Mouse (Mus musculus) small intestine, adult 2 months (tissue): ENCODE data around the gene Ankrd31. TPM values are rescaled to one million over a fixed set of nuclear protein-coding genes. Genes with fewer than 3 reads are reported as not detected.

Source experiments
- H3K27ac ChIP-seq: fragments of 200-500 bp; 2 replicates; pipeline ENCODE4 v1.5.1; 2012; ENCODE audit warnings: low read depth, low read length, control low read depth, inconsistent platforms; ENCODE audit not compliant: insufficient read depth
- H3K27me3 ChIP-seq: fragments of 200-500 bp; 2 replicates; pipeline ENCODE4 v1.6.1; 2012; ENCODE audit warnings: mild to moderate bottlenecking, moderate library complexity, low read length, inconsistent platforms; ENCODE audit not compliant: control insufficient read depth, insufficient read depth
- H3K36me3 ChIP-seq: fragments of 200-500 bp; 2 replicates; pipeline ENCODE4 v1.6.1; 2012; ENCODE audit warnings: mild to moderate bottlenecking, low read length, control low read depth, inconsistent platforms; ENCODE audit not compliant: control insufficient read depth, insufficient read depth
- H3K4me1 ChIP-seq: fragments of 200-500 bp; 2 replicates; pipeline ENCODE4 v1.6.1; 2012; ENCODE audit warnings: low read length, inconsistent platforms, mixed read lengths; ENCODE audit not compliant: control insufficient read depth, insufficient read depth, insufficient read length
- H3K4me3 ChIP-seq: fragments of 200-500 bp; 2 replicates; pipeline ENCODE4 v1.5.1; 2012; ENCODE audit warnings: low read depth, mild to moderate bottlenecking, control low read depth, inconsistent platforms, low read length, moderate library complexity
- CTCF ChIP-seq: fragments of 200-500 bp; IDR thresholded peaks from 2 replicates; pipeline ENCODE4 v1.5.1; 2012; ENCODE audit warnings: low read depth, mild to moderate bottlenecking, control low read depth, inconsistent platforms, low read length, moderate library complexity, mixed read lengths; ENCODE audit not compliant: insufficient replicate concordance, insufficient read length; ENCODE audit errors: extremely low read depth
- POLR2A ChIP-seq: fragments of 200-500 bp; IDR thresholded peaks from 2 replicates; pipeline ENCODE4 v1.6.1; 2012; ENCODE audit warnings: low read depth, mild to moderate bottlenecking, control low read depth, inconsistent platforms, low read length, moderate library complexity
- WGBS: fragments of 180-500 bp; shearing (Covaris S2); methylation state at CpG from one replicate; pipeline ENCODE4 v1.1.7; 2018; 5-methylcytosine and 5-hydroxymethylcytosine counted together
- polyA plus RNA-seq: library from polyadenylated mRNA; depleted of rRNA; stranded (reverse); fragments of >200 nt; gene quantifications from 2 replicates; pipeline ENCODE4 v1.2.3, GENCODE M21; 2012

Ankrd31 gene
- polyA plus RNA-seq, 1 experiment = not detected

DNA sequence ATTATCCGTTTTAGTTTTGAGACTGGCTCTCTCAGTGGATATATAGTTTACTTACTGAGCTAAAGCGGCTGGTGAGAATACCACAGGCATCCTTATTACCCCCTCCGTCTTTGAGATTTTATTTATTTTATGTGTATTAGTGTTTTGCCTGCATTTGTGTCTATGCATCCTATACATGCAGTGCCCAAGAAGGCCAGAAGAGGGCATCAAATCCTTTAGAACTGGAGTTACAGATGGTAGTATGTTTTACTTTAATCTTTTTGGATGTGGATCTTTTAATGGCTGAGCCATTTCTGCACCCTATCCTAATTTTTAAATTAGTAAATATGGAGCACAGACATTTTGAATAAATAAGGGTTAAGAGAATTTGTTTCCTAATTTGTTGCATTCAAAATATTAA, 107.1 kb downstream of the Ankrd31 start:
- Histone ChIP-seq H3K27me3 (no peaks in the 10 kb centered on the region), H3K4me1 (no peaks in the 10 kb centered on the region), H3K36me3 (no peaks in the 10 kb centered on the region), H3K27ac (no peak overlapping the region), H3K4me3 (no peak overlapping the region)
- WGBS = 21% methylated on average over 3 of the region's 3 CpGs
- TF ChIP-seq POLR2A = no peak
- TF ChIP-seq CTCF = no peak

DNA sequence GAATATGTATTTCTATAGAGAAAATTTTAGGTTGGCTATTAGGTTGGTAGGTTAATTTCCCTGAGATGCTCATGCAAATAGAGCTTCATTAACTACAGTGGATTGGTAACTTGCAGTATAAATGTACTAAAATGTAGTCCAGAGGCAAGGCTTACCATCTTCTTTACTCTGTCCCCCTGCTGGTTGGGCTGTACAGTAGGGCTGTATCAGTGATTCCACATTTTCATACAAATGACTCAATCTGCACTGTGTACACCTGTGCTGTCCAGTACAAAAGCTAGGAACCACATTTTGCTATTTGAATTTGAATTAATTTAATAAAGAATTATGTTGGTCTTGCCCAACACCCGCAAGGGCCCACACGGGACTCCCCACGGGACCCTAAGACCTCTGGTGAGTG, 111.1 kb downstream of the Ankrd31 start:
- Histone ChIP-seq H3K4me1 (no peaks in the 10 kb centered on the region), H3K27me3 (no peaks in the 10 kb centered on the region), H3K4me3 (no peak overlapping the region), H3K36me3 (no peaks in the 10 kb centered on the region), H3K27ac (no peak overlapping the region)
- WGBS = 95% methylated on average over 3 of the region's 3 CpGs
- no peak for TF ChIP-seq CTCF
- TF ChIP-seq POLR2A = no peak

DNA sequence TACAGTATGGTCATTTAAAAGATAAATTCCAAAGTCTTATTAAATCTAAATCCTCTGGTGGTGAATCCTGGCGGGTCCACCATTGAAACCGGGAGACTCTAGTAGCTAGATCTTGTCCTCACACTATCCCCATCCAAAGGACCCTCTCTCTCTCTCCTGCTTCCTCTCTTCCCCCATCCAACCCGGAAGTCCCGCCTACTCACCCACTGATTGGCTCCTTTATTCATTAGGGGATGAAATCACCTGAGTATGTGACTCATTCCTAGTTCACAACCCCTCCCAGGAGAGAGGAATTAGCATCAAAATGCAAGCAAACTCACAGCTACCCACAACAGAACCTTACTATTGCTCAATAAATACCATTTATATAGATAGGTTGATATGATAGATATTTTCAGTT, 122.7 kb downstream of the Ankrd31 start:
- no peak overlapping the region for H3K4me3 ChIP-seq
- no peaks in the 10 kb centered on the region for H3K36me3 ChIP-seq
- no peaks in the 10 kb centered on the region for H3K4me1 ChIP-seq
- TF ChIP-seq POLR2A (no peak), CTCF (no peak)
- no peak overlapping the region for H3K27ac ChIP-seq
- no peaks in the 10 kb centered on the region; the same call in 1 of the 2 replicates for H3K27me3 ChIP-seq
- 80% methylated on average over 4 of the region's 4 CpGs for WGBS

DNA sequence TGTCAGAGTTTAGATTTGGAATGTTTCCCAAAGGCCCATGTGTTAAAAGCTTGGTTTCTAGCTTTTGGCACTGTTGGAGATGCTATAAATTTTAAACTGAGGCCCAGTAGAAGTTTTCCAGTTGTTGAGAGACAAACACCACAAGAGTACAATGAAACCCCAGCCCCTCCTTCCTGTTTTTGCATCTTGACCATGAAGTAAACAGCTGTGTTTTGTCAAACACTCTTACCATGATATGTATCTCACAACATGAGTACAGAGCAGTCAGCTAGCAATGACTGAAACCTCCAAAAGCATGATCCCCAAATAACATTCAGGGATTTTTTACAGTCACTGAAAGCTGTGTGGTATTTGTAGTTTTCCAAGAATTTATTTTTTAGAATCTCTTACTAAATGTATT, 126.0 kb downstream of the Ankrd31 start:
- H3K36me3 ChIP-seq = no peaks in the 10 kb centered on the region

DNA sequence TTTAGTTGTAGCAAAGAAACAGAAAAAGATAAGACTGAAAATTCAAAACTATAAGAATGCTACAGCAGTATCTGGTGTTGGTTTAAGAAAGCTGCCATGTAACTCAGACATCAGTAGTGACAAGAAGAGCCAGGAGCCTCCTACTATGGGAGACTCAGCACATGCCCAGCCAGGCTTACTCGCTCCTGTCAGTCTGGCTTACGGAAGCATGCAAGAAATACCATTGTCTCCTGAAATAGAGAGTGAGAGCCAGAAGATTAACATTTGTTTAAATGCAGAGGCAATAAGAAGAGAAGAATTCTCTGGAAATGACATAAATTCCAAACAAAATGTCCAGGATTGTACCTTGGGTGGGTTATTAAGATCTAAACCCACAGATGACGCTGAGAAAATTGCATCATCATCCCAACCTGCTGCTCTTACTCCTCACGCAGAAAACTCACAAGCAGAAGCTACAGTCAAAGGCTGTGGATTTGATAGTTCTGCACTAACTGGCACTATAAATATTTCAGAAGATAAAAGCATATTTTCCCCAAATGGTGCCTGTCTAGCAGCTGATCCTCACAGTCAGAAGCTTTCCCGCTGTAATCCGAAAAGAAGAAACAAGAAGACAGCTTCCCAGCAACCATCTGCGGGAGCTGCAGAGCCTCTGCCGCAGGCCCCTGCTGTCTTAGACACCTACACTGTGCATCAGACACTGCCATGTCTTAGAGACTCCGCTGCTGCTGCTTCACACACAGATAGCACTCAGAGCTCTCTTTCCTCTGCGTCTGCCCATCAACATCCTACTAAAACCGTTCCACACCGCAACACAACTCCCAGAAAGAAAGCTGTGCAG, 130.4 kb downstream of the Ankrd31 start:
- WGBS = 81% methylated on average over 12 of the region's 12 CpGs
- H3K27ac ChIP-seq = no peak overlapping the region
- no peaks in the 10 kb centered on the region for H3K4me1 ChIP-seq
- TF ChIP-seq CTCF = no peak
- TF ChIP-seq POLR2A = no peak
- H3K27me3 ChIP-seq = no peaks in the 10 kb centered on the region; the same call in 1 of the 2 replicates
- no peaks in the 10 kb centered on the region for H3K36me3 ChIP-seq
- H3K4me3 ChIP-seq = no peak overlapping the region

More for the DNA sequence above, 126.0 kb downstream of the Ankrd31 start:
- Histone ChIP-seq H3K27ac (no peak overlapping the region), H3K27me3 (no peaks in the 10 kb centered on the region), H3K4me3 (no peak overlapping the region), H3K4me1 (no peaks in the 10 kb centered on the region)
- TF ChIP-seq CTCF (no peak), POLR2A (no peak)

DNA sequence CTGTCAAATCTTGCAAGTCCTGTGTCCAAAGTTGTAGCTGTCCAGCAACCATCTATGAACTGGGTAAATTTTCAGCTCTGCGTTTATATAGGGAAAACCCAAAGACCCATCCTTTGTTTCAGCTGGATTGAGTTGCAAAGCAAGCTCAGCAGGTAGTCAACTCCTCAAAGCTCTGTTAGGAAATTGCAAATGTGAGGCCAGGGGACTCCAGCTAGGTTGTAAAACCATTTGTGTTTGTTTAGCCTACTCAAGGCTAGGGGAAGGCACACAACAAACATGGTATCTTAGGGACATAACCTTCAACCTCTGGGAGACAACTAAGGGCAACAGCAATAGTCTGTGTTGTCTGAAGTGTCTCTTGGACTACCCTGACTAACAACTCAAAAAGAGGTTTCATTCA, 136.5 kb downstream of the Ankrd31 start:
- WGBS = 53% methylated on average over 1 of the region's 1 CpGs

DNA sequence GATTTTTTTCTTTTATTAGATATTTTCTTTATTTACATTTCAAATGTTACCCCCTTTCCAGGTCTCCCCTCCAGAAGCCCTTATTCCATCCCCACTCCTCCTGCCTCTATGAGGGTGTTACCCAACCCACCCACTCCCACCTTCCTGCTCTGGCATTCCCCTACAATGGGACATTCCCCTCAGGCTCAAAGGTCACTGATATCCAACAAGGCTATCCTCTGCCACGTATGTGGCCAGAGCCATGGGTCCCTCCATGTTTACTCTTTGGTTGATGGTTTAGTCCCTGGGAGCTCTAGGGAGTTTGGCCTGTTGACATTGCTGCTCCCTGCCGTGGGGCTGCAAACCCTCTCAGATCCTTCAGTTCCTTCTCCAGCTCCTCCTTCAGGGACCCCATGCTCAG, 141.9 kb downstream of the Ankrd31 start:
- Histone ChIP-seq H3K4me1 (no peaks in the 10 kb centered on the region), H3K36me3 (no peaks in the 10 kb centered on the region), H3K4me3 (no peak overlapping the region), H3K27me3 (no peaks in the 10 kb centered on the region), H3K27ac (no peak overlapping the region)
- TF ChIP-seq POLR2A = no peak
- no peak for TF ChIP-seq CTCF
- WGBS = 23% methylated on average over 2 of the region's 2 CpGs

More for the DNA sequence above, 136.5 kb downstream of the Ankrd31 start:
- Histone ChIP-seq H3K4me1 (no peaks in the 10 kb centered on the region), H3K27me3 (no peaks in the 10 kb centered on the region; the same call in 1 of the 2 replicates), H3K4me3 (no peak overlapping the region), H3K27ac (no peak overlapping the region), H3K36me3 (no peaks in the 10 kb centered on the region)
- no peak for TF ChIP-seq CTCF
- no peak for TF ChIP-seq POLR2A
